Mouse (Mus musculus) liver, embryonic 14.5 days (tissue): ENCODE measurements around the gene Mpl. TPM values are rescaled to one million over a fixed set of nuclear protein-coding genes. Genes with fewer than 3 reads are reported as not detected.

Source experiments
- ATAC-seq: fragments of 200-750 bp; cut with Nextera tagmentation; 2 replicates; pipeline ENCODE4 v1.8.0; 2017; ENCODE audit warnings: moderate number of reproducible peaks, mild to moderate bottlenecking, moderate library complexity; ENCODE audit not compliant: insufficient read depth
- DNase-seq, 3 experiments: peaks; one replicate each; pipeline ENCODE4 v3.0.0-alpha.2; 2012 to 2013; ENCODE audit warnings: low read depth in 3 of 3, low spot score in 3 of 3
- H3K27ac ChIP-seq: fragments of 300-500 bp; sonication (generic); 2 replicates; pipeline ENCODE4 v1.5.1; 2014; ENCODE audit warnings: moderate library complexity, mild to moderate bottlenecking, control low read depth, inconsistent platforms
- H3K27me3 ChIP-seq: fragments of 300-500 bp; sonication (generic); 2 replicates; pipeline ENCODE4 v1.6.1; 2014; ENCODE audit warnings: mild to moderate bottlenecking, low read length, moderate library complexity; ENCODE audit not compliant: control insufficient read depth, insufficient read depth
- H3K36me3 ChIP-seq: fragments of 300-500 bp; sonication (generic); replicated peaks from 2 replicates; pipeline ENCODE4 v1.6.1; 2014; ENCODE audit warnings: low read depth; ENCODE audit not compliant: control insufficient read depth, insufficient read depth
- H3K4me1 ChIP-seq, 2 experiments: fragments of 200-500 bp in 1 of 2; fragments of 300-500 bp in 1 of 2; sonication (generic) in 1 of 2; replicated peaks; 2 replicates each; pipeline ENCODE4 v1.6.1; 2012 to 2014; ENCODE audit warnings: antibody characterized with exemption in 1 of 2, inconsistent platforms in 1 of 2, low read length in 1 of 2; ENCODE audit not compliant: control insufficient read depth in 2 of 2, insufficient read depth in 2 of 2
- H3K4me2 ChIP-seq: fragments of 300-500 bp; sonication (generic); 2 replicates; pipeline ENCODE4 v1.6.1; 2014; ENCODE audit warnings: low read depth, mild to moderate bottlenecking, control low read depth, moderate library complexity
- H3K4me3 ChIP-seq, 2 experiments: fragments of 200-500 bp in 1 of 2; fragments of 300-500 bp in 1 of 2; sonication (generic) in 1 of 2; 2 replicates each; pipeline ENCODE4 v1.5.1; 2012 to 2014; ENCODE audit warnings: low read depth in 2 of 2, low read length in 2 of 2, mild to moderate bottlenecking in 2 of 2, control low read depth in 1 of 2, inconsistent platforms in 1 of 2, moderate library complexity in 1 of 2; ENCODE audit not compliant: insufficient read depth in 1 of 2
- H3K9ac ChIP-seq: fragments of 300-500 bp; sonication (generic); replicated peaks from 2 replicates; pipeline ENCODE4 v1.6.1; 2014; ENCODE audit warnings: mild to moderate bottlenecking, control low read depth, moderate library complexity
- H3K9me3 ChIP-seq: fragments of 300-500 bp; sonication (generic); 2 replicates; pipeline ENCODE4 v1.6.1; 2016; ENCODE audit warnings: low read length, mixed read lengths; ENCODE audit not compliant: control insufficient read depth
- CTCF ChIP-seq: IDR thresholded peaks from 2 replicates; pipeline ENCODE4 v1.5.1; 2016; ENCODE audit warnings: antibody characterized with exemption, low read depth, control low read depth
- EP300 ChIP-seq: IDR thresholded peaks from 2 replicates; pipeline ENCODE4 v1.6.1; 2016; ENCODE audit warnings: antibody characterized with exemption, low read depth
- WGBS: fragments of 180-500 bp; shearing (Covaris S2); extraction: QIAGEN DNeasy Blood & Tissue Kit; methylation state at CpG from one replicate; pipeline ENCODE4 v1.1.7; 2014; ENCODE audit not compliant: insufficient replicate concordance; 5-methylcytosine and 5-hydroxymethylcytosine counted together
- polyA plus RNA-seq, 2 experiments: library from polyadenylated mRNA; depleted of rRNA in 1 of 2; stranded (reverse) in 1 of 2; unstranded in 1 of 2; fragments of >200 nt; fragmentation: Nextera tagmentation in 1 of 2; extraction: Ambion mirVana in 1 of 2; gene quantifications; 2 replicates each; pipeline versions ENCODE4 v1.2.1 to v1.2.3; 2012 to 2014

Mpl gene
- polyA plus RNA-seq, 2 experiments = 5.6 to 6.3 TPM

DNA sequence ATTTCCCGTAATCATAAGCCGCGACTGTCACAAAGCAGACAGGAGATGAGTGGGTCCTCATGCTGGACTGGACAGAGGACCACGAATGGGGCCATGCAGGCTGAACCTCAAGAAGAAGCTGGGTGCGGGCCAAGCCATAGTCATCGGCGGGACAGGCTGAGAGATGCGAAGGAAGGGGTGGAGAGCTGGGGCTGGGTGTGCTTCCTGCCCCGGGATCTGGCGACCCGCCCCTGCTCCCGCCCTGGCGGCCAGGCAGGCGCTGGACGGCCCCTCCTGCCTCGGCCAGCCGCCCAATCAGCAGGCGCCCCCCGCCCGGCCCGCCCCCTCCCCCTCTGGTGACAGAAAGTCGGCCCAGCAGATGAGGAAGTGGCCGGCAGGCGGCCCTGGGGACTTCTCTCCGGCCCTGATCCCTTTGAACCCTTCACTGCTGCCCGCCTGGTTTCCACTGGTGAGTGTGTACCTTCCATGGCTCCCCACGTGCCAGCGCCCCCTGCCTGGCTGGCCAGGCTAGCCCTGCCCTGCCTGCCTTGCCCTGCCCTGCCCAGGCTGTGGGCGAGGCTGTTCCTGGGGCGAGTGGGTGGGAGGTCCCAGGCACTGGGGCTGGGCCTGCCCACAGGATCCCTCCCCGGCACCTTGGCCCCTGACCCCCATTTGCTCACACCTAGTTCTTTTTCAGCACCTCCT lies 29.4 kb downstream of the Mpl start, which contains the start of gene Elovl1:
TSS of gene Elovl1 (plus strand) at position 326 of the 684 bp plus-strand sequence.
- under 1% methylated on average over 26 of the region's 31 CpGs for WGBS
- peak within 1 kb of the TSS; percentile 92 for H3K9ac ChIP-seq
- H3K9me3 ChIP-seq = no peaks in the 10 kb centered on the region
- H3K27ac ChIP-seq = peak within 1 kb of the TSS; percentile 85
- H3K27me3 ChIP-seq = no peaks in the 10 kb centered on the region
- ATAC-seq = peak; percentile 88
- peak within 1 kb of the TSS; percentile 73 to 90 for H3K4me3 ChIP-seq
- peaks cover 54 to 57% of the 10 kb centered on the region in 2 experiments for H3K4me1 ChIP-seq
- TF ChIP-seq CTCF (peak; percentile 80), EP300 (no peak)
- DNase-seq = peak; percentile 73 to 83 (median 79)
- peak within 1 kb of the TSS; percentile 99 for H3K4me2 ChIP-seq
- peaks cover 31% of the 10 kb centered on the region for H3K36me3 ChIP-seq

DNA sequence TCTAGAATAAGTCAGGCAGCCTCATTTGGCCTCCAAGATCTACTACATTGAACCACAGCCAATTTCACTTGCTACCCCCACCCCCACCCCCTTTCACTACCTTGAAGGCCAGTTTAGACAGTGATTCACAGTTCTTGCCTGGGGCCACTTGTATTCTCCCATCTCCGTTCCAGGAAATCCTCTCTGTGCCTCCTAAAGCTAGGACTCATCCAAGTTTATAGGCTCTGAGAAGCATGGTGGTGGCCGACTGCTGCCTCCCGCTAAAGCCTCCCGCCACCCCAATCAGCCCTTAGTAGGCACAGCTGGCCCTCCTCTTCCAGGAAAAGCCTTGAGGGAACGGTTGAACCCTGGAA lies 29.9 kb downstream of the Mpl start:
- WGBS = 7% methylated on average over 5 of the region's 5 CpGs
- peaks cover 54 to 57% of the 10 kb centered on the region in 2 experiments for H3K4me1 ChIP-seq
- no peak for DNase-seq
- peak overlapping the region; percentile 68 to 90 for H3K4me3 ChIP-seq
- no peak for TF ChIP-seq CTCF
- TF ChIP-seq EP300 = no peak
- H3K27me3 ChIP-seq = no peaks in the 10 kb centered on the region
- H3K9ac ChIP-seq = peak overlapping the region; percentile 92
- no peaks in the 10 kb centered on the region for H3K9me3 ChIP-seq
- peak overlapping the region; percentile 68 for H3K27ac ChIP-seq
- ATAC-seq = peak; percentile 14
- H3K4me2 ChIP-seq = peak overlapping the region; percentile 99
- H3K36me3 ChIP-seq = peaks cover 26% of the 10 kb centered on the region

- DNase-seq (no peak), ATAC-seq (no peak)
- Histone ChIP-seq H3K27ac (peak overlapping the region; percentile 86), H3K9me3 (no peaks in the 10 kb centered on the region), H3K36me3 (peaks cover 8% of the 10 kb centered on the region), H3K4me3 (no peak overlapping the region), H3K27me3 (no peaks in the 10 kb centered on the region), H3K4me2 (no peak overlapping the region), H3K4me1 (peaks cover 51 to 56% of the 10 kb centered on the region in 2 experiments), H3K9ac (0 out of 2 replicates have a peak overlapping the region, but pooled peaks have one; percentile 18)
- WGBS = 92% methylated on average over 1 of the region's 1 CpGs
- TF ChIP-seq EP300 (no peak), CTCF (no peak)
Measured at GRCm38 (mm10) chr4:118425374-118425773, 31.9 kb downstream of the Mpl start.

DNA sequence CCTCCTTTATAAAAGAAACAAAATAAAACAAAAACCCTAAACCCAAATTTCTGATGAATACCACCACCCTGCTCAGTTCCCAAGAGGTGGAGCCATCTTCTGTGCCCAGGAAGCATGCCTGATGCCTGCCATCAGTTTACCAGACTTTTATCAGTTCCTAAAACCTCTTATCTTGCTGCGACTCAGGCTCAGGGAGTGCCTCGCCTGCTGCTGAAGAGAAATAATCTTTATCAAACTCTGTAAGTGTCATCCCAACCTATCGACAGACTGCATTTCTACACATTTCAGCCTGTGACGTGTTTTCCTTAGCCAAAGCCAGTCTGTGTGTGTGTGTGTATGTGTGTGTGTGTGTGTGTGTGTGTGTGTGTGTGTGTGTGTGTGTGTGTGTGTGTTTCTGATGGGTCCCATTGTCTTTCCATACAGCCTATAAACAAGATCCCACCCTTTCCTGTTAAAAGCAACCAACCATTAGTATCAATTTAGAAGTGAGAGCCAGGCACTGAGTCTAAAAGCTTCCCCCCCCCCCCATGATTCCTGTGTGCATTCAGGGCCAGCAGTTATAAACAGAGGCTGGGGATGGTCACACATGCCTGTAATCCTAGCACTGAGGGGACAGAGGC lies 32.7 kb downstream of the Mpl start:
- Histone ChIP-seq H3K36me3 (peaks cover 2% of the 10 kb centered on the region; the same call in 1 of the 2 replicates), H3K9me3 (no peaks in the 10 kb centered on the region), H3K9ac (no peak overlapping the region; the same call in none of the 2 replicates), H3K4me2 (peak overlapping the region; percentile 43), H3K27me3 (no peaks in the 10 kb centered on the region), H3K4me1 (peaks cover 45 to 49% of the 10 kb centered on the region in 2 experiments), H3K27ac (peak overlapping the region; percentile 86), H3K4me3 (no peak overlapping the region)
- ATAC-seq (peak; percentile 62), DNase-seq (peak; percentile 67 to 77 (median 72))
- TF ChIP-seq CTCF (no peak), EP300 (peak; percentile 90)
- WGBS = 10% methylated on average over 4 of the region's 4 CpGs

GRCm38 (mm10) chr4:118421384-118421783 lies 35.9 kb downstream of the Mpl start:
- no peak for ATAC-seq
- Histone ChIP-seq H3K36me3 (peaks cover 5% of the 10 kb centered on the region), H3K27ac (no peak overlapping the region), H3K4me1 (peaks cover 21 to 25% of the 10 kb centered on the region in 2 experiments), H3K4me2 (no peak overlapping the region), H3K9me3 (no peaks in the 10 kb centered on the region), H3K9ac (no peak overlapping the region), H3K4me3 (no peak overlapping the region), H3K27me3 (no peaks in the 10 kb centered on the region)
- TF ChIP-seq CTCF = no peak
- no peak for TF ChIP-seq EP300
- no peak for DNase-seq
- 82% methylated on average over 3 of the region's 3 CpGs for WGBS
